ENCODE assay signal across 22 mouse cellular contexts in genomic region chr3:69356781-69357180, GRCm38 (mm10). TPM values are rescaled to one million over a fixed set of nuclear protein-coding genes. Genes with fewer than 3 reads are reported as not detected.
DNase-seq lines count a peak whose midpoint lies in the region; ATAC-seq and TF ChIP-seq lines count a peak whose summit lies in the region.
"Had no signal": no experiment of that assay in that cellular context is flagged by ENCODE, and none has a peak within 500 bp of the region (broad histone marks: within the 10 kb centered on the region; RNA-seq: fewer than 3 reads in every experiment).

No protein-coding gene starts in this region.

- TF ChIP-seq POLR2A in myocyte (IDR thresholded peaks at IDR 0.05; ENCODE audit: insufficient read length, low read depth): no peak

- 85% methylated on average over 5 of the region's 5 CpGs for WGBS in forebrain, embryonic 12.5 days
- 87% methylated on average over 5 of the region's 5 CpGs for WGBS in neural tube, embryonic 15.5 days

- no peak overlapping the region for H3K9ac ChIP-seq in forebrain, embryonic 12.5 days
- H3K9ac ChIP-seq in neural tube, embryonic 15.5 days (replicated peaks): no peak overlapping the region
- H3K9ac ChIP-seq: embryonic facial prominence, embryonic 15.5 days; forebrain, embryonic 13.5 days; heart, embryonic 13.5 days; hindbrain, embryonic 12.5 days had no signal

- no peak overlapping the region for H3K27ac ChIP-seq in forebrain, embryonic 12.5 days
- H3K27ac ChIP-seq in neural tube, embryonic 15.5 days (replicated peaks): no peak overlapping the region
- H3K27ac ChIP-seq: embryonic facial prominence, embryonic 15.5 days; forebrain, embryonic 13.5 days; heart, embryonic 13.5 days; hindbrain, embryonic 12.5 days had no signal

- peak; percentile 23 for ATAC-seq in activated CD4-positive, CD25-positive, alpha-beta regulatory T cell, adult 4 months
- peak; percentile 58 for ATAC-seq in inflammation-experienced regulatory T-cells, adult 6 months
- no peak for ATAC-seq in forebrain, embryonic 12.5 days (ENCODE audit: low FRiP score)
- ATAC-seq in neural tube, embryonic 15.5 days (ENCODE audit: low FRiP score): no peak
- ATAC-seq: hindbrain, embryonic 16.5 days; intestine, embryonic 16.5 days had no signal

- H3K9me3 ChIP-seq in forebrain, embryonic 12.5 days: no peaks in the 10 kb centered on the region
- no peaks in the 10 kb centered on the region for H3K9me3 ChIP-seq in neural tube, embryonic 15.5 days (replicated peaks)
- H3K9me3 ChIP-seq: embryonic facial prominence, embryonic 15.5 days; forebrain, embryonic 13.5 days; heart, embryonic 13.5 days; hindbrain, embryonic 12.5 days had no signal

- peaks cover 4% of the 10 kb centered on the region; the same call in 1 of the 2 replicates for H3K4me1 ChIP-seq in forebrain, embryonic 12.5 days
- peaks cover 6% of the 10 kb centered on the region; the same call in 1 of the 2 replicates for H3K4me1 ChIP-seq in neural tube, embryonic 15.5 days
- H3K4me1 ChIP-seq: embryonic facial prominence, embryonic 15.5 days; hindbrain, embryonic 12.5 days had no signal

- no peaks in the 10 kb centered on the region for H3K27me3 ChIP-seq in C2C12 (ENCODE audit: control insufficient read depth, insufficient read depth, insufficient read length)
- no peaks in the 10 kb centered on the region for H3K27me3 ChIP-seq in myocyte (ENCODE audit: control insufficient read depth, insufficient read depth, insufficient read length)
- no peaks in the 10 kb centered on the region for H3K27me3 ChIP-seq in forebrain, embryonic 12.5 days
- no peaks in the 10 kb centered on the region for H3K27me3 ChIP-seq in neural tube, embryonic 15.5 days (replicated peaks)
- H3K27me3 ChIP-seq: CH12.LX; embryonic facial prominence, embryonic 15.5 days; forebrain, embryonic 13.5 days; heart, embryonic 13.5 days; hindbrain, embryonic 12.5 days; Patski had no signal

- H3K79me3 ChIP-seq in C2C12 (ENCODE audit: low read depth): peaks cover 1% of the 10 kb centered on the region

- H3K4me2 ChIP-seq in myocyte (ENCODE audit: low read depth): peak overlapping the region; percentile 97
- H3K4me2 ChIP-seq in forebrain, embryonic 12.5 days: no peak overlapping the region
- H3K4me2 ChIP-seq in neural tube, embryonic 15.5 days: no peak overlapping the region
- H3K4me2 ChIP-seq: embryonic facial prominence, embryonic 15.5 days; forebrain, embryonic 13.5 days; heart, embryonic 13.5 days; hindbrain, embryonic 12.5 days had no signal

- H3K79me2 ChIP-seq in C2C12 (ENCODE audit: control insufficient read depth, insufficient read depth) (peaks cover 8% of the 10 kb centered on the region), myocyte (ENCODE audit: control insufficient read depth, insufficient read depth) (peaks cover 4% of the 10 kb centered on the region)

- H3K36me3 ChIP-seq in C2C12 (ENCODE audit: control insufficient read depth, insufficient read depth): no peaks in the 10 kb centered on the region
- H3K36me3 ChIP-seq in myocyte (ENCODE audit: control insufficient read depth, insufficient read depth): no peaks in the 10 kb centered on the region
- H3K36me3 ChIP-seq in forebrain, embryonic 12.5 days (replicated peaks): no peaks in the 10 kb centered on the region
- H3K36me3 ChIP-seq in neural tube, embryonic 15.5 days: no peaks in the 10 kb centered on the region
- H3K36me3 ChIP-seq: embryonic facial prominence, embryonic 15.5 days; heart, embryonic 13.5 days; hindbrain, embryonic 12.5 days had no signal

- H3K4me3 ChIP-seq in C2C12 (ENCODE audit: insufficient read depth, poor library complexity, severe bottlenecking) (no peak overlapping the region), myocyte (peak overlapping the region; percentile 3)
- no peak overlapping the region for H3K4me3 ChIP-seq in forebrain, embryonic 12.5 days (replicated peaks)
- no peak overlapping the region for H3K4me3 ChIP-seq in neural tube, embryonic 15.5 days (replicated peaks)
- H3K4me3 ChIP-seq: embryonic facial prominence, embryonic 15.5 days; forebrain, embryonic 13.5 days; heart, embryonic 13.5 days; hindbrain, embryonic 12.5 days had no signal

- TF ChIP-seq CTCF in C2C12 (IDR thresholded peaks at IDR 0.05; ENCODE audit: control insufficient read depth, insufficient read depth, insufficient read length): no peak

- H3ac ChIP-seq in C2C12 (ENCODE audit: control insufficient read depth, insufficient read length, low read depth) (peak overlapping the region; percentile 12), myocyte (ENCODE audit: control insufficient read depth, insufficient read length) (no peak overlapping the region)

- no peak for DNase-seq in spleen, postnatal 4 days (ENCODE audit: low spot score in 2 of 2)
- DNase-seq: adrenal gland, adult 2 months; cerebellum, adult 11 months; cerebellum, adult 8-10 months; cerebellum, postnatal 14 days; embryo, embryonic 11 days; gastrocnemius, postnatal 36 days; heart, postnatal 36 days had no signal

TF ChIP-seq in C2C12, 6 proteins besides CTCF, POLR2A, EP300 and RAD21:
- TF ChIP-seq CEBPB (IDR thresholded peaks at IDR 0.05; ENCODE audit: low read depth) (no peak), MYOG (IDR thresholded peaks at IDR 0.05; ENCODE audit: control insufficient read depth, extremely low read depth, insufficient read length) (no peak), FOSL1 (IDR thresholded peaks at IDR 0.05; ENCODE audit: insufficient read depth, low read length, poor library complexity, severe bottlenecking) (no peak)

TF ChIP-seq in myocyte, 11 proteins besides CTCF, POLR2A, EP300 and RAD21:
- TF ChIP-seq MYOD1 (IDR thresholded peaks at IDR 0.05; ENCODE audit: control insufficient read depth in 1 of 3, insufficient read length in 2 of 3, low read depth in 2 of 3) (no peak), POLR2AphosphoS2 (IDR thresholded peaks at IDR 0.05; ENCODE audit: insufficient read length, low read depth) (no peak)

RNA-seq across cellular contexts. Expression of gene Ppm1l, which starts 40.1 kb away (rescaled TPM):
- polyA plus RNA-seq in C2C12 (2012; fragmentation: generic; extraction: Trizol) (3.7 TPM), myocyte (2012; fragmentation: generic; extraction: Trizol) (6.8 TPM)
- polyA plus RNA-seq in activated CD4-positive, CD25-positive, alpha-beta regulatory T cell, adult 4 months (2017; shearing (Covaris generic)): 1 to 10 TPM; 2.9 to 3.2 TPM
- 1 to 10 TPM in 2 of 3 experiments, under 1 TPM in 1; 0.06 to 4.4 (median 3.0) TPM for polyA plus RNA-seq in inflammation-experienced regulatory T-cells, adult 6 months (2017; shearing (Covaris generic))
- 23.6 and 24.3 TPM in 2 replicates for polyA plus RNA-seq in forebrain, embryonic 12.5 days (2016; fragmentation: Nextera tagmentation; extraction: Ambion mirVana)
- polyA plus RNA-seq in neural tube, embryonic 15.5 days (2015; fragmentation: Nextera tagmentation; extraction: Ambion mirVana): 20.3 and 24.2 TPM in 2 replicates

Comparison
In these comparisons a context has a peak if more than half of its experiments do, and no peak if none do; other contexts are left out.
1. ATAC-seq: peak in activated CD4-positive, CD25-positive, alpha-beta regulatory T cell, adult 4 months (single experiment) and inflammation-experienced regulatory T-cells, adult 6 months (single experiment); none in forebrain, embryonic 12.5 days (single experiment) and neural tube, embryonic 15.5 days (single experiment).